Mouse (Mus musculus) spleen, embryonic (tissue): ENCODE data around the gene Tuba1c.

Source experiments
- CTCF ChIA-PET: fragments of 350-600 bp; sonication (Branson Sonifier 250); formaldehyde crosslinking; loops from one replicate; lab custom pipeline; 2022; lab: Charles Lee

Gene Tuba1c

GRCm38 (mm10) chr15:98993865-98994264, 35.8 kb upstream of the Tuba1c start:
- CTCF ChIA-PET = interaction anchor here (0.6 to 1.3 kb wide), 4 partner anchors 19 to 121 kb away, joined by 3 to 7 read pairs (median 4); no protein-coding TSS in a partner anchor

GRCm38 (mm10) chr15:98994957-98995520, 34.7 kb upstream of the Tuba1c start:
- CTCF ChIA-PET = interaction anchor here (0.5 to 0.6 kb wide), 2 partner anchors 92 to 847 kb away, joined by 4 to 10 read pairs; no protein-coding TSS in a partner anchor

GRCm38 (mm10) chr15:98996840-98997239, 32.9 kb upstream of the Tuba1c start:
- CTCF ChIA-PET = interaction anchor here (0.6 kb wide), 1 partner anchor 1249 kb away, joined by 3 read pairs; no protein-coding TSS in a partner anchor

GRCm38 (mm10) chr15:98997938-98998774, 31.5 kb upstream of the Tuba1c start:
- CTCF ChIA-PET = no interaction called here

- CTCF ChIA-PET = no interaction called here
Measured at GRCm38 (mm10) chr15:98998775-98999157, 30.9 kb upstream of the Tuba1c start.

GRCm38 (mm10) chr15:99000535-99001283, 29.0 kb upstream of the Tuba1c start:
- CTCF ChIA-PET = no interaction called here

- CTCF ChIA-PET = interaction anchor here (0.6 kb wide), 2 partner anchors 21 to 54 kb away, joined by 3 to 4 read pairs; no protein-coding TSS in a partner anchor
Measured at GRCm38 (mm10) chr15:99001451-99001931, 28.2 kb upstream of the Tuba1c start.

- CTCF ChIA-PET = interaction anchor here (0.6 to 0.8 kb wide), 2 partner anchors 50 to 364 kb away, joined by 5 to 8 read pairs; no protein-coding TSS in a partner anchor
Measured at GRCm38 (mm10) chr15:99003600-99003999, 26.1 kb upstream of the Tuba1c start.

GRCm38 (mm10) chr15:99008801-99009241, 20.9 kb upstream of the Tuba1c start:
- CTCF ChIA-PET = interaction anchor here (0.5 to 1.3 kb wide), 3 partner anchors 13 to 80 kb away, joined by 3 to 9 read pairs (median 3); no protein-coding TSS in a partner anchor

- CTCF ChIA-PET = interaction anchor here (0.6 to 0.7 kb wide), 2 partner anchors 44 to 415 kb away, joined by 5 read pairs; no protein-coding TSS in a partner anchor
Measured at GRCm38 (mm10) chr15:99010896-99011295, 18.8 kb upstream of the Tuba1c start.

GRCm38 (mm10) chr15:99011946-99012345, 17.7 kb upstream of the Tuba1c start:
- CTCF ChIA-PET = interaction anchor here (0.6 kb wide), 2 partner anchors 19 to 88 kb away, joined by 3 to 8 read pairs; no protein-coding TSS in a partner anchor

GRCm38 (mm10) chr15:99014496-99015030, 15.1 kb upstream of the Tuba1c start:
- CTCF ChIA-PET = interaction anchor here (0.5 kb wide), 1 partner anchor 1614 kb away, joined by 5 read pairs; no protein-coding TSS in a partner anchor

GRCm38 (mm10) chr15:99017355-99017761, 12.3 kb upstream of the Tuba1c start:
- CTCF ChIA-PET = interaction anchor here (0.6 kb wide), 1 partner anchor 56 kb away, joined by 9 read pairs; no protein-coding TSS in a partner anchor

GRCm38 (mm10) chr15:99017986-99018385, 11.7 kb upstream of the Tuba1c start:
- CTCF ChIA-PET = no interaction called here

- CTCF ChIA-PET = no interaction called here
Measured at GRCm38 (mm10) chr15:99018630-99019029, 11.1 kb upstream of the Tuba1c start.

- CTCF ChIA-PET = interaction anchor here (0.5 to 0.7 kb wide), 2 partner anchors 111 to 207 kb away, joined by 4 read pairs; no protein-coding TSS in a partner anchor
Measured at GRCm38 (mm10) chr15:99019436-99019835, 10.3 kb upstream of the Tuba1c start.

GRCm38 (mm10) chr15:99020171-99020570, 9.5 kb upstream of the Tuba1c start:
- CTCF ChIA-PET = interaction anchor here (0.5 to 0.7 kb wide), 2 partner anchors 111 to 206 kb away, joined by 4 read pairs; no protein-coding TSS in a partner anchor

GRCm38 (mm10) chr15:99021255-99021654, 8.4 kb upstream of the Tuba1c start:
- CTCF ChIA-PET = interaction anchor here (0.7 kb wide), 1 partner anchor 394 kb away, joined by 5 read pairs; no protein-coding TSS in a partner anchor

- CTCF ChIA-PET = interaction anchor here (0.8 to 1.1 kb wide), 3 partner anchors 18 to 152 kb away, joined by 4 to 5 read pairs (median 5); partner anchors contain the start of gene Prph
Measured at GRCm38 (mm10) chr15:99024668-99025314, 4.9 kb upstream of the Tuba1c start.

GRCm38 (mm10) chr15:99025414-99025813, 4.3 kb upstream of the Tuba1c start:
- CTCF ChIA-PET = interaction anchor here (0.8 to 1.1 kb wide), 2 partner anchors 19 to 30 kb away, joined by 4 to 5 read pairs; partner anchors contain the start of gene Prph
